Mouse (Mus musculus) midbrain, embryonic 11.5 days (tissue): Measurements from ENCODE around the gene Dapp1. TPM values are rescaled to one million over a fixed set of nuclear protein-coding genes. Genes with fewer than 3 reads are reported as not detected.

Source experiments
- polyA plus RNA-seq: library from polyadenylated mRNA; unstranded; fragments of >200 nt; fragmentation: Nextera tagmentation; extraction: Ambion mirVana; gene quantifications from 2 replicates; pipeline ENCODE4 v1.2.1, GENCODE M21; 2014

The Dapp1 gene
- polyA plus RNA-seq, 1 experiment from 2014 or later, result 3.4 TPM

Other genes starting within 250 kb of the Dapp1 start
- 3,387 and 3,446 TPM in 2 replicates for gene H2afz, start 117.1 kb downstream of the Dapp1 start, polyA plus RNA-seq
- 9.9 and 10.8 TPM in 2 replicates for gene Dnajb14, start 113.9 kb downstream of the Dapp1 start, polyA plus RNA-seq
- 98.7 and 106 TPM in 2 replicates for gene Lamtor3, start 63.0 kb downstream of the Dapp1 start, polyA plus RNA-seq
- 0.01 and 0.08 TPM in 2 replicates for gene 1110002E22Rik, start 83.5 kb upstream of the Dapp1 start, polyA plus RNA-seq
- not detected in 2 replicates for gene Gm5105, start 85.8 kb upstream of the Dapp1 start, polyA plus RNA-seq
- 14.9 and 19.5 TPM in 2 replicates for gene Trmt10a, start 161.9 kb upstream of the Dapp1 start, polyA plus RNA-seq
- gene Mttp, start 163.4 kb upstream of the Dapp1 start, polyA plus RNA-seq, result 10.0 and 10.7 TPM in 2 replicates
- not detected in 2 replicates for gene 4930579F01Rik, start 212.3 kb upstream of the Dapp1 start, polyA plus RNA-seq
- gene Adh7, start 236.2 kb upstream of the Dapp1 start, polyA plus RNA-seq, result 0.11 and 0.16 TPM in 2 replicates